Mouse (Mus musculus) hindlimb bud, embryonic 11.5 days (tissue): ENCODE data around the gene Tmem178b.

Source experiments
- DNase-seq: peaks from one replicate; pipeline ENCODE4 v3.0.0-alpha.2; 2012; ENCODE audit warnings: low read depth, low spot score; ENCODE audit errors: extremely low spot score

Gene Tmem178b

DNA sequence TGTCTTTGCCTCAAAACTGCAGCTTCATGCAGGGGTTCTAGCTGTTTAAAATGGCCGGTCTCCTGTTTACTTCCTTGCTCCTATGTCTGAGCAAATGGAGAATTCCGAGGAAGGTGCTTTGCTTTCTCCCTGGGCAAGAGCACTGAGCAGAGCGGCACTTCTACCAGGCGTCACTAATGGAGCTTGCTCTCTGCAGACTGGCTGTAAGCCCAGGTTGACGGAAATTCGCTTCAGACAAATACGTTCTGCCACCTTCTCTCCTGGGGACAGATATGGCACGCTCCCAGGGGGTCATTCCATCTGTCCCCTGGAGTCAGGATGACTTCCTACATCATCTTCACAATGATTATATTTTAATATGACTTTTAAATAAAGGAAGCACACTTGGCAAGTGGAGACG lies 271.3 kb downstream of the Tmem178b start:
- DNase-seq = no peak

DNA sequence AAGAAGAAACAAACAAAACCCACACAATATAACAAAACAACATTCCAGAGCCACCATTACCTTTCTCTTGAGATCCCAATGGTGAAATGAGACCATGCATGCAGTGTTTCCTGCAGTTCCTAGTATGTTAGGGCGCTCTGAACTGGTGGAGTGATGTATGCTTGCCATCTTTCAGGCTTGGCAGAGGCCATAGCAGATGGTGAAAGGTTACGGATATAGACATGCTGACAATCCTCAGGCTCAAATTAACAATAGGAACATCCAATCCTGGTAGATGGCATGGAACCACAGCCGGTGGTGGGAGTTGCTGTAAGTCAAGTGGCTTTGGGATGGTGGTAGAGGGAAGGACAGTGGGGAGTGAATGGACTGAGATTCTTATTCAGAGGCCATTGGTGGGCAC lies 272.5 kb downstream of the Tmem178b start:
- no peak for DNase-seq

DNA sequence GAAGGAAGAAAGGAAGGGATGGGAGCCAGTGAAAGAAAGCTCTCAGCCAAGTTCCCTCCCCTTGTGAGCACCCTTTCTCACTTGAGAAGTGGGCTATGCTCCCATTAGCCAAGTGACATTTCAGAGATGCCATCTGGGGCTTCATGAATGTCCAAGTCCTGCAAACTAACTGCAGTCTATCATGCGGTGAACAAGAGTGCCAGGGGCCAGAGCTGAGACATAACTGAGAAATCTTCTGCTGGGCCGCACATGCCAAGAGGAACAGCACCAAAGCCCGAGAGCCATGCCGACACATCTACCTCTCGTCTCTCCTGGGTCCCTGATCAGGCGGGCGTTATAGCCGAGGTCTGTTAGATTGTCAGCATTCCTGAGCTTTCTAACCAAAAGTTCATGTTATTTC lies 279.2 kb downstream of the Tmem178b start:
- DNase-seq = no peak

DNA sequence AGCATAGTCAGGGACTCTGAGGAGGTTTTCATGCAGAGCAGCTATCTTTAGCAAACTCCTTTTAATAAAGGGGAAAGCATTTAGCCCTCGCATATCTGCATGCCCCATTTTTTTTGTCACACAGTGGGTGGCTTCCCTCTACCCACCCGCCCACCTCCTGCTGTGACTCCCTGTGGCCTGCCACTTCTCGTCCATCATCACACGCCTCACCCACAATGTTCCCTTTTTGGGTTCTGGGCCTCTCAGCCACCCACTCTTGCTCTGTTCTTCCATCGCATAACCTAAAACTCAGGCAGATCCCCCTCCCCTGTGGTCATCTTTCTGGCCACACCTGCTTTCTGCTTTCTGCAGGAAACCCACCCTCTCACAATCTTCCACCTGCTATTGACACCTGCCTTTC lies 288.3 kb downstream of the Tmem178b start:
- DNase-seq = no peak

DNA sequence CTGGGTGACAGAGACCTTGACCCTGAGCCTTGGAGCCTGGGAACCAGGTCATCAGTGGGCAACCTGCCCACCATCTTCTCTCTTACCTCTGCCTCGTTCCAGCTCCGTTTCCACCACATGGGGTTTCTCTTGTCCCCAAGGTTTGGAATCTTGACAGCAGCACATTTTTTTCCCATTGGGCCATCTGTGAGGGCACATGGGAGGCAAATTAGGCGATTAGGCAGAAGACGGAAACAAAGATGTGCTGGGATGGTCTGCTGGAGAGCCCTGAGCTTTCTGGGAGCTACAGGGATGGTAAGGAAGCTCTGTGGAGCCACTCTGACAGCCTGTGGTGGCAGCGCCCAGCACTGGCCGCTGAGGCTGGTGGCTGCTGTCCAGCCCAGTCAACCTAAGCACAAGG lies 300.5 kb downstream of the Tmem178b start:
- no peak for DNase-seq

DNA sequence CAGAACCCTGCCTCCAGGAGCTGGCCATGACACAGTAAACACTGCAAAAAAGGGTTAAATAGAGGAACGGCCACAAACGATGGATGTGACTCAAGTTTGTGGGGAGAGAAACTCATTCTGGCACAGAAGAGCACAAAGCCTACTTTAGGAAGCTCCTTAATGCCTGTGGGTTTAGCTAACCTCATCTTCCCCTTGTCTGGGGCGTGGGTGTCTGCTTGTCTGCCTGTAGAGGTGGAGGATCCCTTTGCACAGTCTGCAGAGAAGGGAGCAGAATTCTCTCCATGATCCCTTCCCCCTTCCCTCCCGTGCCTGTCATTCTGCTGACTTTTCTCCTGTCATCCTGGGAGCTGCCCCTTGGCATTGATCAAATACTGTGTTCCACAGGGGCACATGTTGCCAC lies 304.8 kb downstream of the Tmem178b start:
- DNase-seq = no peak

DNA sequence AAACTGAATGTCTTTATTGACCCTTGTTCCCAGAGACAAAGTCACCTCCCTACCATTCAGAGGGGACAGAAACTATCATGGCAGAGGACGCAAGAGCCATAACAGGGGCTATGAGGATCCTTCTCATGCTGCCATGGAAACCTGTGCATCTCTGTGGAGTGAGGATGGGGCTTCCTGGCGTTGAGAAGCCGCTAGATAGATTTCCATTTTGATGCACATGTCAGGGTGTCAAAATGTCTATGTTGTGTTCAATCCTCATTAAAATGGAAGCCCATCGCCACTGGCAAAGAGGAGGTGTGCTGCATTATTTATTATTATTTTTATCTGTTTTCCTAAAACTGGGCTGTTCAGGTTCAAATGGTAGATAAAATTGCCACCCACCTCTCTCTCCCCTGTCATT lies 307.5 kb downstream of the Tmem178b start:
- no peak for DNase-seq

DNA sequence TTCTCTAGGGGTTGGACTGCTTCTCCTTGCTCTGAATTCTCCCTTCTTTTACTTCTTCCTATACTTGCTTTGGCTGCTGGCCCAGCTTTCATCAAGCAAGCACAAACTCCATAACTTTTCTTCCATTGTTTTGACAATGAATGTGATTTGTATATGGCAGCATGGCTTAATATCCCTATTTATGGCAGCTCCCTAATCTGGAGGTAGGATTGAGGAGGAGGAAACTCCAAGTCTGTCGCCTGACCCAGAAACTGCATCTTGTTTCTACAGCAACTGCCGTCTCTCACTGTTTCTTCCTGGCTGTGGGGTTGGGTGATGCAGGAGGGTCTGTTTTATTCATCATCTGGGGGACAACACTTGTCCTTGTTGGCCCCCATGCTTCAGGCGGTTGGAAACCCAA lies 327.6 kb downstream of the Tmem178b start:
- no peak for DNase-seq

DNA sequence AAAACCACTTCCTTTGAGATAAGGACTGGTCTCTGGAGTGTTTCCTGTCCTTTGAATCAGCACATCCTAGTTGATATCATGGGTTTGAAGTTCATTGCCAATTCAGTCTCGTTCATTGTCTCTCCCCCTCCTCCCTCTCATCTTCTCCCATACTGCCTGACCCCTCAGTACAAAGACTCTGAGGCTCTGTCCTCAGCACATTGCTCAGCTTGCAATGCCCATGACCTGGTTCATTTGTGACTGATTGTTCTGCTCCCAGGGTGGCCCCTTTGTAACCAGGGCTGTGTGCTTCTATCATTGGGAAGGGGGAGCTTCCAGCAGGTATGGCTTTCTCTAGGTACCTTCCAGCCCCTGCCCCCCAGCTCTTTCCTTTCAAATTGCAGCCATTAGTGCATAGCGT lies 329.5 kb downstream of the Tmem178b start:
- DNase-seq = no peak

DNA sequence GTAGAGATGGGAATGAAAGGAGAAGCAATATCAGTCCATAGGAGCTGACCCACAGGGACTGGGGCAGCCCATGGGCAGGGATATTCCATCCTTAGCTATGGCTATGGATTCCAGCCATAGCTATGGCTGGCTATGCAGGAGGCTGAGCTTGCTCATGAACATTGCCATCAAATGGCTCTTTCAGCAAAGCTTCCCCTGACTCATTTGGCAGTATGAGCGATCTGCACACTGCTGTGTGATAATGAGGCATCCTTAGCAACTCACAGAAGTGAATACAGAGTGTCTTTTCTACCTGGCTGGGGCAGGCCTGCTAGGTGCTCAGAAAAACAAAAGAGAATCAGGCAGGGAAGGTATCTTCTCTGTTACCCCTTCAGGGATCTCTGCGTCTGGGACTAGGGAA lies 332.3 kb downstream of the Tmem178b start:
- no peak for DNase-seq

DNA sequence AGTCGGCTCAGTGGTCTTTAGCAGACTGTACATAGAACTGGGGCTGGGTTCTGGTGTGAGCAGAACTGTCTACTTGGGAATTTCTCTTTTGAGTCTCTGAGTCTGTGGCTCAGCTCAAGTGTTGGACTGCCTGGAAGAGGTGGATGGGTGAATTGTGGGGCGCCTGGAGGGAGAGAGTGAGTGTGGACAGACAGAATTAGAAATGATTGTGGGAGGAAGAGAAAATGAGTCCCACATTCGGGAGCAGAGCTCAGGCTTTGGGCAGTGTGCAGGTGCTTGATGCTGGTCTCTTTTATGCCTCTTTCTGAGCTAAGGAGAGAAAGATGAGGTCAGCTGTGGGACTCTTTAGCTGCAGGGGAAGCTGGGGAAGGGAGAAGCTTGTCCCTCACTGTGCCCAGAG lies 334.9 kb downstream of the Tmem178b start:
- DNase-seq = no peak

DNA sequence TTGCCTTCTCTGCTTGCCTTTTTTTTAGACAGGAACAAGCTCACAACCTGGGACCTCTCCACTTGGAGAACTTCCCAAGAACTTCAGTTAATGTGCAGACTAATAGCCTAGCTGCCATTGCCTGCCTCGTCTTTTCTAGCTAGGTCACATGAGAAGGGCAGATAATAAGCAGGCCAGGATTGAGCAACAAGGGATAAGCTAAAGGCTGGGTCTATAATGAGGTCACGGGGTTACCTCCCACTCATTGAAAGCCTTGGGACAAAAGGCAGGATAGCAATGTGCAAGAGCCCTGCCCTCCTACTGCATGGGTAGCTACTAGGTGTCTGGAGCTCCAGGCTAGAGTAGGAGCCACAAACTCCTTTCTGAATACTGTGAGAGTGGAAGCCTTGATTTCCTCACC lies 336.1 kb downstream of the Tmem178b start:
- DNase-seq = no peak

DNA sequence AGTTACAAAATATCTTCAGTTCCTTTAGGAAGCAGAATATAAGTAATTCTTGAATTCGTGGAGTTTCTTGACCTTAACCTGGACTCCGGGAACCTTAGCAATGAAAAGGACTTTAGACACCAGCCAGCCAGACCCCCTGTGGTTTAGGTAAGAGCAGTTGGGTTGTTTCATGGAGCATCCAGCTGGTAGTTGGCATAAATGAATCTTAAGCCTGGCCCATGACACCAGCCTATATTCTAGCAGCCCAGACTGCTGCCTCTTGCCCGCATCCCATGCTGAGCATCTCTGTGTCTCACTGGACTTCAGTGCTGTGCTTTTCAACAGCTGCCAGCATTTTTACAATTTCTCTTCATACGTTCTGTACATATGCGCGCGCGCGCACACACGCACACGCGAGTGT lies 344.1 kb downstream of the Tmem178b start:
- no peak for DNase-seq

DNA sequence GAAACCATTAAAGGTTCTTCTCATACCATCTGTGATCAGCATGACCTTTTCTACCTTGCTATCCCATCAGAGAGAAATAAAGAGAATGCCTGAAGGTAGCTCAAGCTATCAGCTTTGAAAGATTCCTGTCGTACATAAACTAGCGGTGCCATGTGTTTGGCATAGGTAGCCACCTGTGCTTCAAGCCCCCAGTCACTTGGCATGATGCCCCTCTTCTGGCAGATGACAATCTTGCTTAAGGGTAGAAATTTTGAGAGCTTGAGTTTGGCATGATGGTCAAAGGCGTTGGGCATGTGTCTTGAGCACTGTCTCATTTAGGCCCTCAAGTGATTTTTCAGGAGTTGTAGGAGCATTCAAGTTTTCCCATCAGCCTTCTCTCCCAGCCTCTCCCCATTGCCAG lies 344.6 kb downstream of the Tmem178b start:
- DNase-seq = no peak

DNA sequence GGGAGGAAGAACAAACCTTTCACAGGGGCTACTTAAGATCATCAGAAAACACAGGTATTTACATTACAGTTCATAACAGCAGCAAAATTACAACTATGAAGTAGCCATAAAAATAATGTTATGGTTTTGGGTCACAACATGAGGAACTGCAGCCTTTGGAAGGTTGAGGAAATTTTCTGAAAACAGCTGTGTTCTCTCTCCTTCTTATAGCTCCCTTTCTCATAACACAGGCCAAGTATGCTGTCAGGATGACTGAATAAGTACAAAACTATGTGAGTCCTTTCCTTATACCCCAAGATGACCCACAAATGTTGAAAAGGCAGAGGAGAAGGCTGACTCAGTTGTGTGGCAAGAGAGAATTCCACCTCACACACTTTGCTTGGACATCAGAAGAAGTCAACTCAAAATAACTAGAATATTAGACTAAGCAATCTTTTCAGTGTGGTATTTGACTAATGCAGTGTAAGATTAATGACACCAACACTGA lies 347.6 kb downstream of the Tmem178b start:
- DNase-seq = no peak

DNA sequence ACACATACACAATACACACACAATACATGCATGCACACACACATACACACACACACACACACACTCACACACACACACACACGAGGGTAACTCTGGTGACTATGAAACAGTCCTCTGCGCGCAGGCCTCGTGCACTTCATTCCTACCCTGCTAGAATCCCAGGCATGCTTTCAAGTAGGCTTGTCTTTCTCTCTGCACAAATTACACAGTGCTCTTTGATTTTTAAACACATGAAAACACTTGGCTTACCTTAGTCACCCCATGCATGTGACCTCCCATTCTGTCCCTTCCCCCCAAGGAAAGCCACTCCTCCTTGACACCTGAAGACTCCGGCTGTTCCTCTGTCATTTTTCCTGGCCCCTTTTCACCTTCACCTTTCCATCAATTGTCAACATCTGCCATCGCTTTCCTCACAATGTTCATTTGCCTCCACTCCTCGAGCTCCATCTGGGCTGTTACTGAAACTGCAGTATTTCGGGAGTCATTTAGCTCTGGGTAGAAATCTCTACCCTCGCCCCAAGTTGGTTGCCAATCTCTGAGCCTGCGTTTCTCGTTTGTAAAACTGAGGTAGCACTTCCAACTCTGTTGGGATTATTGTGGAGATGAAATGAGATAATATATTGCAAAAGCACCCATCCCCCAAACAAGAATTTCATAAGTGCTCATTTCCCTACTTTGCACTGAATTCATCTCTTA lies 352.7 kb downstream of the Tmem178b start:
- no peak for DNase-seq

DNA sequence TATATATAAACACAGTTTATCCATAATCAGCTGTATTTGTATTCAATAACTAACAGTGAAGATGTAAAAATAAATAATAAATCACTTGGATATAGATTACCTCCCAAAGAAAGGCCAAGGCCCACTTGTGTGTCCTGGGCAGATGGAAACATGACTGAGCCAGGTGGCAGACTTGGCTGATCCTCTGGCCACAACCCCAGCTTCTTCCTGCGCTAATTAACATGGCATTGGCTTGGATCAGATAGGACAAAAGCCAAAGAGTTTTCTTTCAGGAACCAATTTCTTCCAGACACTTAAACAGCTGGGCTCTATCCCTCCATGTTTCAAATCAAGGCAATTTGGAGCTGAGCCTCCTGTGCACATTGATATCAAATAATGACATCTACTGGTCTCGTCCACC lies 355.9 kb downstream of the Tmem178b start:
- DNase-seq = no peak

DNA sequence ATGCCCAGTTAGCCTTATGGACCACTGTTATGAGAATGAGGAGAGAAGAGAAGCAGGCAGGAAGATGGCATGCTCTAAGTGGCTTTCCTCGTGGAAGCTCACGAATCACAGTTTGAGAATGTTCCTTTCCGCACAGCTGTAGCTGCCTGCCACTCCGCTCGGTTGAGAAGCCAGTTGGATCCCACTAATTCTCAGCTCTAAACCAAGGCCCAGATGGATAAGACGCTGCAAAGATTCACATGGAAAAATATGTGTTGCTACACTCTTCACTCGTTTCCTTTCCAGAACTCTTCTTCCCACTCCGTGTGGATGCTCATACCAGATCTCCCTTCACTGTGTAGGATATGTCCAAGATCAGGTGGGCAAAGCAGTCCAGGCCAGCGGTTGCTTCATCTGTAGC lies 356.9 kb downstream of the Tmem178b start:
- no peak for DNase-seq

DNA sequence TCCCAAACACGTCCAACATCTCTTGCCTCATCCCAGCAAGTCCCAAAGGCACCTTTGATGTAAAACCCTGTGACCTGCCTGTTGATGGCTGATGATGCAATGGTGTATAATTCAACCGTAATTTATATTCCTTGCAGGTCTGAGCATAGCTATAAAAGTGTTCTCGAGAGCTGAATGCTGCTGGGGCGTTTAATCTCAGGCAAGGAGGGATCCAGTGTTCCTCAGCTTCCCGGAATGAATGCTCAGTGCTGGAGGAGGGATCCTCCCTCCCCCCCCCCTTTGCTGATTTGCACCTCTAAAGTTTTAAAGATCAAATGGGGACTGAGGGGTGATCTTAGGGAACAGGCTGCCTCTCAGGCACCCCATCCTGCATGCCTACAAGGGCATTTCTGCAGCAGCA lies 361.0 kb downstream of the Tmem178b start:
- no peak for DNase-seq

DNA sequence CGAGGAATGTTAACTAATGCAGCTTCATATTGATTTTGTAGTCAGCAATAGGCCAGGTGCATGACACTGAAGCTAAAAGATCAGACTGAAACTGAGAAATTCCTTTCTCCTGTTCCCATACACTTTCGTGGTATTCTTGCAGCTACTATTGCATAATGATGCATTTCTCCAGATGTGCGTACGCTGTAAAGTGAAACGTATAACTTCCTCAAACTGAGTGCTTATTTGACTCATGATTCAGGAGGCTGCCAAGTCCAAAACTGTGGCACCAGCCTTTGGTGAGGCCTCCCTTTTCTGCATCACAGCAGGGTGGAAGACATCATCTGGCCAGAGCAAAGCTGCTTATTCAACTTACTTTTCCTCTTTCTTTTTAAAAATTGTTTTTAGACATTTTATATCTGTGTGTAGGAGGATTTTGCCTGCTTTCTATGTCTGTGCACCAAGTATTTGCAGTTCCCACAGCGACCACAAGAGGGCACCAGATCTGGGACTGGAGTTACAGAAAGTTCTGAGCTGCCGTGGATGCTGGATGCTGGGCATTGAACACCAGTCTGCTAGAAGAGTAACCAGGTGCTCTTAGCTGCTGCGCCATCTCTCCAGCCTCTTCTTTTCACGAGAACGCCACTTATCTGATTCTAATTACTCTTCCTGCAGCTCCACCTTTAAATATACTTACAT lies 362.9 kb downstream of the Tmem178b start:
- DNase-seq = peak; percentile 37

DNA sequence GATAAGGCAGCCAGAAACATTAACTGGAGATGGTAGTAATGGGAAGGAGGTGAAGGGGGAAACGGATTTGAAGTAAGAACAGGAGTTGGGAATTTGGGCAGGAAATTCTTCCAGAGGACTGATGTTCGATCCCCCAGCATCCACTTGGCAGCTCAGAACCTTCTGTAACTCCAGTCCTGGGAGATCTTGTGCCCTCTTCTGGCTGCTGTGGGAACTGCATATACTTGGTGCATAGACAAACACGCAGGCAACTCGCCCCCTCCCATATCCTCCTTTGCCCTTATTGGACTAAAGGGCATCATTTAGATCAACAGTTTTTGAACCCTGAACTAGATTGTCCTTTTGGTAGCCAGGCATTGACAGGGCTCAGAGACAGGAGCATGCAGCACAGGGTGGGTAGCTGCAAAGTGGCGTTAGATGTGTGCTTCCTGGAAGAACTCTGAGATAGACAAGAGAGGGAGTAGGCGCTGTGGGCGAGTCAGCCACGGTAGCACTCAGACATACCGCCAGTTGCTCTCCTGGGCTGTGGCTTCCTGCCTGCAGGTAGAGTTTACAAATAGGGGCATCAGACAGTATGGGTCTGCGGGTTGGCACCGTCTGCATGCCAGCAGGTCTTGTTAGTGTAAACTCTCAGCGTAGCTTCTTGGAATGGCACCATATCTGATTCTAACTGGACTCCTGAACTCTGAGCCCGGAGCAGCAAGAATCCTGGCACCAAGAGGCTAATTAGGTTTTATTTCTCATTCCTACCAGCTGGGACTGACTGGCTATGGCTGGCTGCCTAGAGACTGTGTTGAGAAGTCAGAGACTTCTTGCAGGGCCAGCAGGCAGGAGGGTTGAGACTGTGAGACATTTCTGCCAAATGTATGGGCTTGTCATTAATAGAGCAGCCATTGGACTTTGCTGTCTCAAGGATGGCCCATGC lies 364.0 kb downstream of the Tmem178b start:
- DNase-seq = peak; percentile 26

DNA sequence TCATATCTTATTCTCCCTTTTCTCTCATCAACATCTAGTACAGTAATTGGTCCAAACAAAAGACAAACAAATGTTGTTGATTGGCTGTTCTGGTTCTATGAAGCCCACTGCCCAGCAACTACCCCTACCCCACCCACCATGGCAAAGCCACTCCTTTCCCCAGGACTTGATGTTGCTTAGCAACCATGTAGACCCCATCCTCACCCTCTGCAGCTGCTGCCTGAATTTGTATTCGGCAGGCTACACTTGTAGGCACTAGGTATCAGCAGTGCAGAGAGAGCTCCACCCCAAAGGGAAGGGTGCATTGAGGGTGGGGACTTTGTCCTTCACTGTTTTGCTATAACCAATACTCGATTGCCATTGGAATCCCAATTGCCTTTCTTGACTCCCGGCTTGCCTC lies 365.8 kb downstream of the Tmem178b start:
- DNase-seq = no peak
